Mouse (Mus musculus) thymus, adult 2 months (tissue): ENCODE measurements around the gene Glt8d2.

Experiments
- CTCF ChIP-seq: fragments of 200-500 bp; IDR thresholded peaks from 2 replicates; pipeline ENCODE4 v1.5.1; 2012; ENCODE audit warnings: mild to moderate bottlenecking, control low read depth, low read length, moderate library complexity, borderline replicate concordance; ENCODE audit not compliant: control insufficient read depth, poor library complexity, insufficient read depth; ENCODE audit errors: extremely low read depth
- POLR2A ChIP-seq: fragments of 200-500 bp; IDR thresholded peaks from 2 replicates; pipeline ENCODE4 v1.6.1; 2012; ENCODE audit warnings: mild to moderate bottlenecking, low read length, control low read depth, moderate library complexity; ENCODE audit not compliant: control insufficient read depth, poor library complexity, insufficient read depth; ENCODE audit errors: extremely low read depth

DNA sequence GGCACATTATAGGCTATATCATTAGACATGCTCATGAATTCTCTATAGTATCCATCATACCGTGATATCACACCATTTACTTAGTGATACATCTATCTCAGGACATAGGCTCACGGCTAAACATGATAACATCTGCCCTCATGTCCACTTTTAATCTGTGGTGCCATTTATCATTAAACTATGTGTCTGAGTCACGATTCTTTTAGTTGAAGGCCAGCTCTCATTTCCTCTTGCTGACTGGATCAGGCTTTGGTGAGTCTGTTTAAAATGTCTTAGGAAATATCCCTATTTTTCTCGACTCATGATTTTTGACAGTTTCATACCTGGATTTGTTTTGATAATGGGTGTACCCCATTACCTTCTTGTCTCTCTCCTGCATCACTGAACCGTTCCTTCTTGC is 5.5 kb upstream of the Glt8d2 start, which contains the start of gene Hcfc2:
- TF ChIP-seq POLR2A = no peak
- no peak for TF ChIP-seq CTCF
